Mouse (Mus musculus): ENCODE data around the gene Aamp. TPM values are rescaled to one million over a fixed set of nuclear protein-coding genes. Genes with fewer than 3 reads are reported as not detected.
"Not testable (repeated sequence)": the region's sequence is repeated elsewhere in the genome, so short reads cannot be mapped to it uniquely, and the experiment has no call there.

The Aamp gene
- 10 to 100 TPM; 76.7 to 77.5 TPM for total RNA-seq (2021)
- long read RNA-seq, experiment 1, transcript Aamp-201 (11 exons, 1,817 nt) = major isoform, 207 of 266 reads
- long read RNA-seq, experiment 1, transcript Aamp-202 (11 exons, 1,756 nt) = minor isoform, 17 of 266 reads
- long read RNA-seq, experiment 1, partial matches to known transcripts = 10 of 266 reads
- long read RNA-seq, experiment 1, other reads (novel, unspliced or antisense) = 32 of 266 reads
- long read RNA-seq, experiment 2, transcript Aamp-201 (11 exons, 1,817 nt) = major isoform, 208 of 281 reads
- long read RNA-seq, experiment 2, transcript Aamp-202 (11 exons, 1,756 nt) = minor isoform, 18 of 281 reads
- long read RNA-seq, experiment 2, partial matches to known transcripts = 55 of 281 reads
- long read RNA-seq, experiment 2, other reads (novel, unspliced or antisense) = 0 of 281 reads

DNA sequence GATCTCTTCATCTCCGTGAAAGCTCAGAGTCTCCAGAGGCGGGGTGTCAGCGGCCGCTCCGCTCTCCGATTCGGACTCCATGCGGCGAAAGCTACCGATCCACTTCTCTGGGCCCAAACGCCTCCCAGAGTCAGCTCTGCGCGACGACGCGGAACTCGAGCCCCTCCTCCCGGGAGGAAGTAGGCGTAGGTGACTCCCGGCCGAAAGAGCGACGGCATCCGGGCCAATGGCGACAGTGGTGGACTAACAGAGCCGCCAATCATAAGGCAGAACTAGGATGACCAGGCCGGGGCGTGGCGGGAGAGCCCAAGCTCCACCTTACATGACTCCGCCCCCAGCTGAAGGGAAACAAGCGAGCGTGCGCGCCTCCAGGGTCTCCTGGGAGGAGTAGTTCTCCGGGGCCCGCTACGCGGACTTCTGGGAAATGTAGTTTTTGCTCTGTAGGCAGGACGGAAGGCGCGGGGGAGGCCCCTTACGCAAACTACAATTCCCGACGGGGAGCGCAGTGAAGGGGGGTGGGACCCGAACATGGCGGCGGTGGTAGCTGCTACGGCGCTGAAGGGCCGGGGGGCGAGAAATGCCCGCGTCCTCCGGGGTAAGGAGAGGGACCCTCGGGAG lies at the start of gene Aamp, which contains the start of gene Pnkd:
TSS of gene Aamp (minus strand) at position 196 of the 618 bp plus-strand sequence.
TSS of gene Pnkd (plus strand) at position 388 of the 618 bp plus-strand sequence.
- DNase-seq = peak; percentile 100
- intact Hi-C loops (cut with DNase I; ENCODE audit: low total_unique reads) = loop anchor here (5.0 to 10.0 kb wide), 2 partner anchors 47 to 170 kb away; partner anchors contain the start of gene Arpc2

DNA sequence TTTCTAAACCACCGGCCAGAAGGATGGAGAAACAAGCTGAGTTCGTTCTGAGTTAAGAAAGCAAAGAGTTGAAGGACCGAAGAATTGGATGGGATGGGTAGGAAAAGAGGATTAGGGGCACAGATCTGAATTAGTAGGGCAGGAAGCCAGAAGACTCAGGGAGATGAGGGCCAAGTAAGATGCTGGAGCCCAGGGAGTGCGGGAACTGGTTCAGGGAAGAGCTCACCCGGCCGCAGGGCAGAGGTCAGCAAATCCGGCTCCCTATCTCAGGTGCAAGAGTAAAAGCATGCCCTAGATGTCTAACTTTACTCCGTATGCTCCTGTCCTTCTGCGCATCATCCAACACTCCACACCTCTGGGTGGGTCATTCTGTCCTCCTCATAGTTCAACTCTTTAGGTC lies 48.4 kb upstream of the Aamp start:
- intact Hi-C loops (cut with DNase I; ENCODE audit: low total_unique reads) = no loop called here
- no peak for DNase-seq

DNA sequence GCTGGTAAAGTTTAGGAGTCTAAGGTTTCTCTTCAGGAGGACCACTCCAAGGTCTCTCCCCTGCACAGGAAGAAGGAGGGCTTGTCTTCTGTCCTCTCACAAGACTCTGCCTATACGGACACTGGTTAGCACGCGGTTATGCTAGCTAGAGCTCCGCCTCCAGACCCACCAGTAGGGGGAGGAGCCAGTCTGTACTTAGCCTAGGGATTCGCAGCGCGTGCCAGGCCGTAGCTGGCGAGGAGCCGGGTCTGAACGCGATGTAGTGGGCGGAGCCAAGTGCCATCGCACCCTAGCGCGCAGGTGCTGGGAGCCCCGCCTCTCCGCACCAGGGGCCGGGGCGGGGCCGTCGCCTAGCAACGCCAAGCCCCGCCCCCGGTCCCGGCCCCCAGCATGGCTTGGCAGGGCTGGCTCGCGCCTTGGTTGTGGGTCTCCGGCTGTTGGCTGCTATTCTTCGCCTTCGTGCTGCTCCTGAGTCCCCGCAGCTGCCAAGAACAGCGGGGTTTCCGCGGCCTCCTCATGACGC lies 47.8 kb upstream of the Aamp start:
- intact Hi-C loops (cut with DNase I; ENCODE audit: low total_unique reads) = no loop called here
- peak; percentile 91 for DNase-seq

DNA sequence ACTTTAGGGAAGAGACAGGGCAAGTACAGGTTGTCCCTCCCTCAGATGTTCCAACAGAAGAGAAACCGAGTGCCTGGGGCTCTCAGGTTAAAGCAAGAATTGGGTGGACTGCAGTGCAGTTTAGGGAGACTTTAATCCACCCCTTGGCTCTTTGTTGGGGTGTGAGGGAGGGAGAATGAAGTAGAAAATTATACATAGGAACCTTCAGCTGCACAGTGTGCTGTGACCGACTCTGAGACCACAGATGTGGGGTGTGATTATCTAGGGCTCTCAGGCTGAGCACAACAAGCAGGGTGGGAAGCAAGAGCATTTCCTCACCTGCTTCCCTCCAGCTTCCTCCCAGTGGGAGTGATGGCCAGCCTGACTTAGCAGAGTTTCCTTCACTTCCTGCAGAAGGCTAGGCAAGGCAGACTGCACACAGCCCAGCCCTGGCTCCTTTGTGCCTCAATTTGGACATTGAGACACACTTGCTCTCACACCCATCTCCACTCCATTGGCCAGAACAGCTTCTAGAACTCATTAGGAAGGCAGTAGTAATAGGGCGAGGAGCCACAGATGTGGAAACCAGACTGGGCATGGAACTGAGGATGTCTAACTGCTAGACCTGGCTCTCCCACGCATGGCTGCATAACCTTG lies 46.6 kb upstream of the Aamp start:
- DNase-seq = no peak
- intact Hi-C loops (cut with DNase I; ENCODE audit: low total_unique reads) = no loop called here

DNA sequence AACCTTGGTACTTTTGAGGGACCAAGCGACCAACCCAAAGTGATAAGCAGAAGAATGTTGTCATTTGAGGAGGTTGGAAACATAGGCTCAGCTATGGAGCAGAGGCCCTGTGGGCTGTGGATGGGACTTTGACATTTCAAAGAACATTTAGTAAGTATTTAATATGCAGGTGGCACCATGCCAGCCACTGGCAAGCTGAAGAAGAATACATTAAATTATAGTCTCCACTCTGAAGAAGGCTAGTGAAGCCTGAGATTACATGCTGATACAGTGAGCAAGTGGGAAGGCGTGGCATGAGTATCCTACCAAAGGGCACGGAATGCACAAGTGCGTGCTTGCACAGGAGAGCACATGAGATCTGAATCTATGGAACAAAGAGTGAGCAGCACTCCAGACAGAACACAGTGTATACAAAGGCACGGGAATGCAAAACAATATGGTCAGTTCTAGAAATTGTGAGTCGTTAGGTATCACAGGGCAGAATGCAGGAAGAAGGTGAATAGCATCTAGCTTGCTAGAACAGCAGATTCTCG lies 45.4 kb upstream of the Aamp start:
- intact Hi-C loops (cut with DNase I; ENCODE audit: low total_unique reads) = no loop called here

DNA sequence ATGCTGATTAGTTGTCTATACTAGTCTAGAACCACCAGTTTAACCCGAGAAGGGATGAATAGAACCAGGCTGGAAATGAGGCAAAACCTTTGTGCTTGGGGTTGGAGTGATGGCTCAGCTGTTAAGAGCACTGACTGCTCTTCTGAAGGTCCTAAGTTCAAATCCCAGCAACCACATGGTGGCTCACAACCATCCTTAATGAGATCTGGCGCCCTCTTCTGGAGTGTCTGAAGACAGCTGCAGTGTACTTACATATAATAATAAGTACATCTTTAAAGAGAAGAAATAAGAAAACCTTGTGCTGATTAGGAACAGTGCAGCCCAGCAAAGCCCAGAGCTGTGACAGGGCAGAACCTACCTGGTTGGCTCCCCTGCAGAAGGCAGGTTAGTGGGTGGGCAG lies 42.4 kb upstream of the Aamp start:
- intact Hi-C loops (cut with DNase I; ENCODE audit: low total_unique reads); DNase-seq: not testable (repeated sequence)

More for the DNA sequence above, 45.4 kb upstream of the Aamp start:
- DNase-seq = no peak

DNA sequence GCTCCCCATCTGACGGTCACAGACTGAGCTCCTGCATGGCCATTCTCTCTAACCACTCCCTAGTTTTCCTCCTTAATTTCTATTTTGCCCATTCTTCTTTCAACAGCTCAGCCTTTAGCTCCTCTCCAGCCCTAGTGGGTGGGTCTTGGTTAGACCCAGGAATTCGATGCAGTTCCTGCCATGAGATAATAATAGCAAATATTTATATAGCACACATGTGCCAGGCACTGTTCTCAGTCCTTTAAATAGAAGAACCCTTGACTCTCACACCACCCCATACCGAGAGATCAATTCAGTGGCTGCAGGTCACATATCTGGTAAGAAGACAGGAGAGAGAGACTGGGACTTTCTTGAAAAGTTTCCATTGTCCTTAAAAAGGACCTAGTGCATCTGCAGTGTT lies 36.9 kb upstream of the Aamp start:
- no peak for DNase-seq
- intact Hi-C loops (cut with DNase I; ENCODE audit: low total_unique reads) = no loop called here

DNA sequence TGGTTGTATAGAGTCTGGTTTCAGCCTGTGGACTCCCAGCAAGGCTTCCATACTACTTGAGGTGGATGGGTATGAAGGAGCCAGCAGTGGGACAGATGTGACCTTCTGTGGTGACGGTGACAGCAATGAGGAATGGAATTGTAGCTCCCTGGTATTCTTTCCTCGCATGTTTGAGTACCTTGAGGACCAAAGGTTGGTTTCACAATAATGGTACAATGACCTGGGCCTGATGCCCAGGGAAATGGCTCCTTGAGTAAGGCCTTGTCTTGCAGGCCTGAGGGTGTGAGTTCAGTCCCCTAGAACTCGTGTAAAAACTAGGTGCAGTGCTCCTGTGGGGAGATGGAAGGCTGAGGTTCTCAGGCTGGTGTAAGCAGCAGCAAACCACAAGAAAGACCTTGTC lies 34.2 kb upstream of the Aamp start:
- DNase-seq = no peak
- intact Hi-C loops (cut with DNase I; ENCODE audit: low total_unique reads) = no loop called here

DNA sequence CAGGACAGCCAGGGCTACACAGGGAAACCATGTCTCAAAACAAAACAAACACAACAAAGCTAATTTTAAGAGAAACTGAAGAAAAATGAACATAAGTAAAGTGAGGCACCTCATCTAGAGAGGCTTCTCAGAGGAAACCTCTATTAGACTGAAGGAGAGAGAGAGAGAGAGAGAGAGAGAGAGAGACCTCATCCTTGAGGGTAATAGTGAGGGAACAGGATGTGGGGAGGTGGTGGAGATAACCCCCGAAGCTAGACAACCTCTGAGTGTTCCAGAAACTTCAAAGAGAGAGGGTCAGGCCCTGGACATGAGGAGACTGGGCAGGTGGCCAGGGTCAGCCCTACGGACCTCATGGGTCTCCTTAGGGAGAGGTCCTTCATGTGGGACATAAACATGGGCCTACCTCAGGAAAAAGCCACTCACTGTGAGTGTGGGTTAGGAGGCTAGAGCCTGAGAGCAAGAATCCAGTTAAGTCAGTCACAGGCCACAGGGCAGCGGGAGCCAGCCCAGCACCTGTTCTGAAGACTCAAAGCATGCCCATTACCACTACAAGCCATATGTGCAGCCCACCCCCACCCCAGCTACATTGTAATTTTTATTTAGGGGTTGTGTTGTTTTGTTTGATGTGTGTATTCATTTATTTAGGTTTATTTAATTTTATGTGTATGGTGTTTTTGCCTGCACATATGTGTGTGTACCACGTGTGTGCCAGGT lies 31.7 kb upstream of the Aamp start:
- intact Hi-C loops (cut with DNase I; ENCODE audit: low total_unique reads) = no loop called here
- no peak for DNase-seq

DNA sequence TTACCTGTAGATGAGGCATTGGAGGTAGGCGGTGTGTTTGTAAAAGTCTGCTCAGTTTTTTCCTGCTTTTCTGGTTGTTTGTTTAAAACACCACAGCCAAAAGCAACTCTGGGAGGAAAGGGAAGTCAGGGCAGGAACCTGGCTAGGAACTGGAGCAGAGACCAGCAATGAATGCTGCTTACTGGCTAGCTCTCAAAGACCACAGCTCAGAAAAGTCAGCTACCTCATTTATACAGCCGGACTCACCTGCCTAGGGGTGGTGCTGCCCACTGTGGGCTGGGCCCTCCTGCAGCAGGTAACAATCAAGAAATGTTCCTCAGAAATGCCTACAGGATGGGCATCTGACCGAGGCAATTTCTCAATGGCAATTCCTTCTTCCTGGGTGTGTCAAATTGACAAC lies 30.3 kb upstream of the Aamp start:
- no peak for DNase-seq
- intact Hi-C loops (cut with DNase I; ENCODE audit: low total_unique reads) = loop anchor here (5.0 kb wide), 2 partner anchors 48 to 138 kb away; partner anchors contain the start of gene Catip

DNA sequence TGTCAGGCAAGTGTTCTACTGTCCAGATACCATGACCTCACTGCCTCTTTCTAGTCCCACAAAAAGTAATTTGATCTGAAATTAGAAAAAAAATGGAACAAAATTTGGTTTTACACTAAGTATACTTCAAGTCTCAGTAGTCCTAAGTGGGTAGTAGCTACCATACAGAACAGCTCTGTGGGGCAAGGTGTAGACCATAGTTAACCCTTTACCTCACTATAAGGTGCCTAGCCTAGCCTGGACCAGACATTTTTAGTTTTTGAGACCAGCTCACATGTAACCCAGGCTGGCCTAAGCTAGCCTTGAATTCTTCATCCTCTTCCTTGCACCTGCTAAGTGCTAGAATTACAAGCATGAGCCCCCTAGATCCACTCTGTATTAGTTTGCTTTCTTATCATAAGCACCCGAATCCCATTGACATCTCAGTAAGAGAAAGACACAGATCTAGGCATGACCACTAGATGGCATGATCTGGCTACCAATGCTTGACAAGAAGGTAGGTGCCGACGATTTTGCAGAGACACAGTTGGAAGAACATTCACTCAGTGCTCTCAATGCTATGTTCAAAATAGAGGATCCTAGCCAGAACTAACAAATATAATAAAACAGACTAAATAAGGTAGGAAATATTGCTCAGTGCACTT lies 28.6 kb upstream of the Aamp start:
- intact Hi-C loops (cut with DNase I; ENCODE audit: low total_unique reads) = loop anchor here (5.0 kb wide), 2 partner anchors 49 to 139 kb away; partner anchors contain the start of gene Catip
- DNase-seq = peak; percentile 55

DNA sequence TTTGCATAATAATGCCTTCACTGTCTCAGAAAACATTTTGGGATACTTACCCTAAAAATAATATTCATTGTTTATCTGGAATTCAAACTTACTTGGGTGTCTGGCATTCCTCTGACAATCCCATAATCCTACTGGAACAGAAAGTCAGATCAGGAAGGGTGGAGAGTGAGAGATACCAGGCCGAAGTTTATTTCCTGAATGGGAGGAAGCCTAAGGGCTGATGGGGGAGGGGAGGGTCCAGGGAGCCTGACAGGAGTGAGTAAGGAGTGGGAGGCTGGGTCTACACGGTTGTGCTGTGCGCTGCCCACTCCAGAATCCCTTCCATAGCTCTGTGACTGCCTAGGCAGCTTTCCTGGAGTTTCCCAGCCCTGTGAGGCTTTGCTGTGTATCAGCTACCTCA lies 25.2 kb upstream of the Aamp start:
- no peak for DNase-seq
- intact Hi-C loops (cut with DNase I; ENCODE audit: low total_unique reads) = loop anchor here (5.0 kb wide), 2 partner anchors 53 to 143 kb away; partner anchors contain the start of gene Catip

DNA sequence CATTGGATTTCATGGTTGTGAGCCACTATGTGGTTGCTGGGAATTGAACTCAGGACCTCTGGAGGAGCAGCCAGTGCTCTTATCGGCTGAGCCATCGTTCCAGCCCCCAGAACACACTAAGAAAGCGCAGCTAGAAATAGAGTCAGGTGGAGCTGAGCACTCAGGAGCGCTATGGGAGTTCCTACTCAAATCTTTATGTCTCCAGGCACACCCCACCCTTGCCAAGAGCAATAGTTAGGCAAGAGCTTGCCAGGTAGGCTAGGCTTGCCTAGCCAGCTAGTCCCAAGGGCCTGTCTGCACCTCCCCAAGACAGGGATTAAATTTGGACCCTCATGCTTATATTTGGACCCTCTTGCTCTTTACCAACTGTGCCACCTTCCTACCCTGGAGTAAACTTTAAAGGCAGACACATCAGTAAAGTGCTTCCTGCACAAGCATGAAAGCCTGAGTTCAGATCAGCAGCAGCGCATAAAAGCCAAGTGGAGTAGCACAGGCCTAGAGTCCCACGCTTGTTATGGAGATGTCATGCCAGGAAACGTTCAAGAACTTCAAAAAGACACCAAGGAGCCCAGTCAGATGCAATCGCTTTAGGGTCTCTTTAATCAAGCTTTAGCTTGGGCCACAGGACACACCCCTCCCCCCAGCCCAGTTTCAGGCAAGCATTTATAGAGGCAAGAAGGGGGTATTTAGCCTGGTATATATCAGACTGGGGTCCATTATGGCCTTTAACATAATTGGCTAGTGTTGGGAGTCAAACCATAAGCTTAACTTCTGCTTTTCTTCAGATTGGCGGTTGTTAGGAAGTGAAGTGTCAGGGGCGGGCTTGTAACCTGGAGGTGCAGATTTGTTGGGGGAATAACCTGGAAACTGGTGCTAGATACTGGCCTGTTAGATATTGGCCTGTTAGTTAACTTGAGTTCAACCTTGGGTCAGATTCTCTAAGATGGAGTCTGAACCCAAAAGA lies 23.7 kb upstream of the Aamp start:
- intact Hi-C loops (cut with DNase I; ENCODE audit: low total_unique reads) = no loop called here
- no peak for DNase-seq

DNA sequence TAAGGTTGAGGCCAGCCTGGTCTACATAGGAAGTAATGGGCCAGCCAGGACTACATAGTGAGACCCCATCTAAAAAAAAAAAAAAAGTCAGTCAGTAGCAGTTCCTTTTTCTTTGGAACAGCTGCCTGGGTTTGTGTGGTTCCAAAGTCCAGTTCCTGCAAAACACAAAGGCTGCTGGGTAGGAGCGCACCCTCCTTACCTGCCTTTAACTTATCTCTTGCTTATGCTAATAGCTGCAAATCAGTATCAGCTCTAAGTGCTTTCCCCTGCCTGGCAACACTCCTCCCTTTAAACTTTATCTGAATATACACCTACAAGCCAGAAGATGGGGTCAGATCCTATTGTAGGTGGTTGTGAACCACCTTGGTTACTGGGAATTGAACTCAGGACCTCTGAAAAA lies 22.6 kb upstream of the Aamp start:
- no peak for DNase-seq
- intact Hi-C loops (cut with DNase I; ENCODE audit: low total_unique reads) = no loop called here

DNA sequence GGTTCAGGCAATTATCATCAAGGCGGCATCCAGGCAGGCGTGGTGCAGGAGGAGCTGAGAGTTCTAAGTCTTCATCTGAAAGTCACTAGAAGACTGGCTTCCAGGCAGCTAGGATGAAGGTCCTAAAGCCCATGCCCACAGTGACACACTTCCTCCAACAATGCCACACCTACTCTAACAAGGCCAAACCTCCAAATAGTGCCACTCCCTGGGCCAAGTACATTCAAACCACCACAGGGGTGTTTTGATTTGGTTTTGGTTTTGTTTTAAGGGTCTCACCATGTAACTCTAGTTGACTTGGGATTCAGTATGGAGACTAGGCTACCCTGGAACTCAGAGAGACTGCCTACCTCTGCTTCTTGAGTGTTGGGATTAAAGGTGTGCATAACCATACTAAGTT lies 21.0 kb upstream of the Aamp start, which contains the start of gene Tmbim1:
TSS of gene Tmbim1 (minus strand) at position 101 of the 400 bp plus-strand sequence.
- no peak for DNase-seq
- intact Hi-C loops (cut with DNase I; ENCODE audit: low total_unique reads) = no loop called here

DNA sequence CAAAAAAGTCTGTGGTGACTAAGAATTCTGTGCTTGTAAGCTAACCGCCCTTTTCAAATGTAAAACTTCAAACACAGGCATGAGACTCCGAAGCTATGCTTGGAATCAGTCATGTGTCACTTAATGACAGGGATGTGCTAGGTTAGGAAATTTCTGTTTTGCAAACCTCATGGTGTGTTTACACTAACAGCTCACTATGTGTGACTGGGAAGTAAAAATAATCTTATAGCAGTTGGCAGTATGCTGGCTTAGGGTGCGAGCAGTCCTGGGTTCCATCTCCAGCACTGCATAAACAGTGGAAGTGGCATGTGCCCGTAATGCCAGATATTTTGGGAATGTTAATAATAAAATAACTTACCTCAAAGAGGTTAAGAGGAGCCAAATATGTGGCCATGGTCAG lies 20.4 kb upstream of the Aamp start:
- intact Hi-C loops (cut with DNase I; ENCODE audit: low total_unique reads) = no loop called here
- no peak for DNase-seq

DNA sequence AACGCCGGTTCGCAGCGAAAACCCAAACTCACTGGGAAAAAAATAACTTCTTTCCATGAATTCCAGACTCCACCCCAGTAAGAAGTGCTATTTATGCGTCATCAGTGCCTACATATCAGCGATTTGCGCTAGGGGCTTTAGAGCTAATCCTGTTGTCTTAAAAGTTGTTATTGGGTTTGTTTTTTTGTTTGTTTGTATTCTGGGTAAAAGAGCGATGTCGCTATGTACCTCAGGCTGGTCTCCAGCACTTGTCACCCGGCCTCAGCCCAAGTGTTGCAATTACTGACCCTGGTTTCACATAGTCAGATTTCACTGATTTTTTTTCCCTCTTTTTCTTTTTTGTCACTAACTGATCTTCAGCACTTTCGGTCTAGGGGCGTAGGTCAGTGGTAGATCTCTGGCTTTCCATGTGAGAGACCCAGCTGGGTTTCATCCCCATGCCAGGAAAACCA lies 19.8 kb upstream of the Aamp start:
- intact Hi-C loops (cut with DNase I; ENCODE audit: low total_unique reads) = no loop called here
- DNase-seq = no peak
